Mouse (Mus musculus): ENCODE data around the gene Unc5cl. TPM values are rescaled to one million over a fixed set of nuclear protein-coding genes. Genes with fewer than 3 reads are reported as not detected.

Gene Unc5cl
- polyA plus RNA-seq, 1 experiment from 2014 or later: 0.68 TPM

DNA sequence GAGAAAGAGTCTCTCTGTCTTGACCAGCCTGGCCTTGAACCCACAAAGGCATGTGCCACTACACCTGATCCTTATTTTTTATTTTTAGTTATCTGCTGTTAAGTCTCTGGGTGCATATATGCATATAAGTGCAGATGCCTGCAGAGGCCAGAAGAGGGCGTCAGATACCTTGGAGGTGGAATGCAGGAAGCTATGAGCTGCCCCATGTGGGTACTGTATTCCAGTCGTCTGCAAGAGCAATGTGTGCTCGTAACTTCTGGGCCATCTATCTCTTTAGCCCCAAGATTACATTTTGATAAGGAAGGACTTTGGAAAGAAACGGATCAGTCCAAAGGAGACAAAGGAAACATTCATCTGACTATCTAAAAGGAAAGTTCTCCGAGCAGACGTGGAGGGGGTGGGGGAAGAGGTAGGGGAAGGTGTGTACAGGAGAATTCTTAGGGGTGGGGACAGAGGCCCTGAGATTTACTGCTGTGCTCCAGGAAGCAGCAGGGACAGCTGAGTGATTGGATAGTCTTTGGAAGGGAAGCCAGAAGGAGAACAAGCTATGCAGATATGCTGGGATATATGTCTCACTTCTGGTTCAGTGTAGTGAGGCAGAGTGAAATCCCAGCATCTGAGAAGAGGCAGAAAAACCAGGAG, 20.9 kb upstream of the Unc5cl start:
- peaks cover 11% of the 10 kb centered on the region; the same call in 1 of the 2 replicates for H3K4me1 ChIP-seq (ENCODE audit: insufficient read depth)
- 65% methylated on average over 6 of the region's 6 CpGs for WGBS (ENCODE audit: insufficient replicate concordance)

DNA sequence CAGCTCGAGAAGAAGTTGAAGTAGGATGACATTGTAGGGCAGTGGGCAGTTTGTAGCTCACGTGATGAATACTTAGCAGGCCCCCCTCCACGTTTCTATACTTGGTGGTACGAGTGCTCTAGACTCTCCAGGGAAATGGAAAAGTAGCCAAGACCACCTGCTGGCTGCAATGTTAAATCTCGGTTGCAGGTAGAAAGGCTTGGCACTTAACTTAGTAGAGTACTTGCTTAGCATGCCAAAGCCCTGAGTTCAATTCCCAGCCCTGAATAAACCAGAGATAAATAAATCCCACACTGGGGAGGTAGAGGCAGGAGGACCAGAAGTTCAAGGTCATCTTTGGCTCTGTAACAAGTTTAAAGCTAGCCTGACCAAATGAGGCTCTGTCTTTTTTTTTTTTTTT, 20.2 kb upstream of the Unc5cl start:
- WGBS (ENCODE audit: insufficient replicate concordance): 82% methylated on average over 5 of the region's 5 CpGs
- H3K27me3 ChIP-seq (ENCODE audit: insufficient read depth, low read length): no peaks in the 10 kb centered on the region
- H3K4me1 ChIP-seq (ENCODE audit: insufficient read depth): peaks cover 11% of the 10 kb centered on the region; the same call in 1 of the 2 replicates
- no peaks in the 10 kb centered on the region for H3K36me3 ChIP-seq (replicated peaks; ENCODE audit: insufficient read depth, low read length)
- DNase-seq: no peak
- H3K9ac ChIP-seq (replicated peaks): no peak overlapping the region
- H3K27ac ChIP-seq (ENCODE audit: low read depth): no peak overlapping the region
- no peak overlapping the region for H3K4me3 ChIP-seq (ENCODE audit: low read depth, low read length)
- no peaks in the 10 kb centered on the region for H3K9me3 ChIP-seq (ENCODE audit: low read length)
- no peak overlapping the region for H3K4me2 ChIP-seq (ENCODE audit: low read depth, low read length)
- ATAC-seq: no peak
- TF ChIP-seq CTCF (IDR thresholded peaks at IDR 0.05; ENCODE audit: low read depth) (no peak), EP300 (IDR thresholded peaks at IDR 0.05; ENCODE audit: low read depth) (no peak)

More for the DNA sequence above, 20.9 kb upstream of the Unc5cl start:
- DNase-seq (no peak), ATAC-seq (no peak)
- Histone ChIP-seq H3K27me3 (ENCODE audit: insufficient read depth, low read length) (no peaks in the 10 kb centered on the region), H3K4me2 (ENCODE audit: low read depth, low read length) (no peak overlapping the region), H3K36me3 (replicated peaks; ENCODE audit: insufficient read depth, low read length) (no peaks in the 10 kb centered on the region), H3K4me3 (ENCODE audit: low read depth, low read length) (no peak overlapping the region), H3K9ac (replicated peaks) (no peak overlapping the region), H3K9me3 (ENCODE audit: low read length) (no peaks in the 10 kb centered on the region), H3K27ac (ENCODE audit: low read depth) (no peak overlapping the region)
- TF ChIP-seq CTCF (IDR thresholded peaks at IDR 0.05; ENCODE audit: low read depth) (peak; percentile 57), EP300 (IDR thresholded peaks at IDR 0.05; ENCODE audit: low read depth) (no peak)

DNA sequence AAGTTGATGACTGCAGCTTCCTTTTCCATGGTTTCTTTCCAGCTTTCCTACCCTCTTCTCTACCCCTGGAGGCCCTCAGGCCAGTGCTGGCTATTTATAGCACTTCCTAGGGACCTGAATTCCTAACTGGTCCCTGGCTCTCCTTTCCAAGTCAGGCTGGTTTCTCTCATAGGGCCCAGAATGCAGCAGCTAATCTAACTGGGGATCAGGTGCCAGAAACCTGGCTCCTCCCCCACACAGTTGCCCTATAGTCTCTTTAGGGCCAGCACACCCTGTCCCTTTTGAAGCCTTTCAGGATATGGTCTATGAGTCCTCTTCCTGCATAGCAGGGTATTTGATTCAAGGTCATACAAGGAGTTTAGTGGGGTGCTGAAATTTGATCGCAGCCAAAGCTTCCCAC, 18.2 kb upstream of the Unc5cl start:
- no peak overlapping the region for H3K9ac ChIP-seq (replicated peaks)
- H3K4me3 ChIP-seq (ENCODE audit: low read depth, low read length): no peak overlapping the region
- DNase-seq: no peak
- no peaks in the 10 kb centered on the region for H3K9me3 ChIP-seq (ENCODE audit: low read length)
- H3K27me3 ChIP-seq (ENCODE audit: insufficient read depth, low read length): no peaks in the 10 kb centered on the region
- ATAC-seq: no peak
- TF ChIP-seq CTCF (IDR thresholded peaks at IDR 0.05; ENCODE audit: low read depth): no peak
- no peak for TF ChIP-seq EP300 (IDR thresholded peaks at IDR 0.05; ENCODE audit: low read depth)
- H3K4me2 ChIP-seq (ENCODE audit: low read depth, low read length): no peak overlapping the region
- 73% methylated on average over 1 of the region's 1 CpGs for WGBS (ENCODE audit: insufficient replicate concordance)
- no peak overlapping the region for H3K27ac ChIP-seq (ENCODE audit: low read depth)
- H3K36me3 ChIP-seq (replicated peaks; ENCODE audit: insufficient read depth, low read length): no peaks in the 10 kb centered on the region
- peaks cover 2% of the 10 kb centered on the region; the same call in 1 of the 2 replicates for H3K4me1 ChIP-seq (ENCODE audit: insufficient read depth)

DNA sequence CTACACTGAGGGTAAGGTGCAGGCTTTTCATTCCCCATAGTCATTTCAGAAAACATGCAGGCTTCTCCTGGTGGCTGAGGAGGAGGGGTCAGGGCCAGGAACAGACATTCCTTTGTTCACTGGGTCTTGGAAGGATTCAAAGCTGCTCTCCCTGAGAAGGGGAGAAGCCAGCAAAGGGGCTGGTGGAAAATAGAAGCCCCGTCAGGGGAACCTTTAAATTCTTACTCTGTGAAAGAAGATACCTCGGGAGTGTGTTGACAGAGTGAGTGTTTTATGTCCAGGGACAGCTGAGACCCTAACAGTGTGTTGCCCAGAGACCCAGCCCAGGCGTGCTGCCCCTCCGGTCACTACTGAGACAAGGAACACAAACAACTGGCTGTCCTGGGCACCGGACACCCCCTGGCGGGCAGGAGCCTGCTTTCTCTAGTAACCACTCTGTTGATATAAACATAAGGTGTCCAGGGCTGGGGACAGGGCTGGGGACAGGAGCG, 17.2 kb upstream of the Unc5cl start:
- no peak overlapping the region for H3K27ac ChIP-seq (ENCODE audit: low read depth)
- no peak for DNase-seq
- no peaks in the 10 kb centered on the region for H3K27me3 ChIP-seq (ENCODE audit: insufficient read depth, low read length)

DNA sequence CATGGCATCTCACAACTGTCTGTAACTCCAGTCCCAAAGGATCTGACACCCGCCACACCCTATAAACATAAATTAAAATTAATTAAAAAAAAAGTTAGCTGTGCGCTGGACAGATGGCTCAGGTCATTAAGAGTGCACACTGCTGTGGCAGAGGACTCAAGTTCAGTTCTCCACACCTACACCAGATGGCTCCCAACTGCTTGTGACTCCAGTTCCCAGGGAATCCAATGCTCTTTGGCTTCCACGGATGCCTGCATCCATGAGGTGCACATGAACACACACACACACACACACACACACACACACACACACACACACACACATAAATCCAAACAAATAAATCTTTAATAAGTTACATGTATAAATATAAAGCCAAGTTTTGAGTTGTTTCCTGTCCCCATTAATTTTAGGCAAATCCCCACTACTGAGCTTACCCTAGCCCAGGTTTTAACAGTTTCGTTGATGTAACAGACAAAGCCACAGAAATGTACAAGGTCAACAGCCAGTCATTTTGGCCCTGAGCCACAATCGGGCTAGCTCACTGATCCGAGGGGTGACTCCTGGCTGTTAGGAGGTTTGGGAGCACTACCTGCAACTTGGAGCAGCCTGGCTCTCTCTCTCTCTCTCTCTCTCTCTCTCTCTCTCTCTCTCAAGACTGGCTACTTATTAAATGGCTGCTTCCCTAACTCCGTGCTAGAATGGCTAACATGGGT, 11.8 kb upstream of the Unc5cl start:
- Histone ChIP-seq H3K27me3 (ENCODE audit: insufficient read depth, low read length) (no peaks in the 10 kb centered on the region), H3K9me3 (ENCODE audit: low read length) (no peaks in the 10 kb centered on the region), H3K4me3 (ENCODE audit: low read depth, low read length) (no peak overlapping the region), H3K9ac (replicated peaks) (no peak overlapping the region), H3K27ac (ENCODE audit: low read depth) (no peak overlapping the region), H3K4me2 (ENCODE audit: low read depth, low read length) (no peak overlapping the region), H3K4me1 (ENCODE audit: insufficient read depth) (peaks cover 9% of the 10 kb centered on the region), H3K36me3 (replicated peaks; ENCODE audit: insufficient read depth, low read length) (no peaks in the 10 kb centered on the region)
- ATAC-seq (no peak), DNase-seq (no peak)
- TF ChIP-seq CTCF (IDR thresholded peaks at IDR 0.05; ENCODE audit: low read depth) (peak; percentile 28; the same call in 1 of the 2 replicates), EP300 (IDR thresholded peaks at IDR 0.05; ENCODE audit: low read depth) (no peak)
- WGBS (ENCODE audit: insufficient replicate concordance): 74% methylated on average over 7 of the region's 7 CpGs

More for the DNA sequence above, 17.2 kb upstream of the Unc5cl start:
- TF ChIP-seq CTCF (IDR thresholded peaks at IDR 0.05; ENCODE audit: low read depth) (no peak), EP300 (IDR thresholded peaks at IDR 0.05; ENCODE audit: low read depth) (no peak)
- H3K4me2 ChIP-seq (ENCODE audit: low read depth, low read length): no peak overlapping the region
- no peaks in the 10 kb centered on the region for H3K4me1 ChIP-seq (ENCODE audit: insufficient read depth)
- no peak overlapping the region for H3K9ac ChIP-seq (replicated peaks)
- WGBS (ENCODE audit: insufficient replicate concordance): 61% methylated on average over 7 of the region's 7 CpGs
- no peak for ATAC-seq
- H3K4me3 ChIP-seq (ENCODE audit: low read depth, low read length): no peak overlapping the region
- H3K36me3 ChIP-seq (replicated peaks; ENCODE audit: insufficient read depth, low read length): no peaks in the 10 kb centered on the region
- H3K9me3 ChIP-seq (ENCODE audit: low read length): no peaks in the 10 kb centered on the region

DNA sequence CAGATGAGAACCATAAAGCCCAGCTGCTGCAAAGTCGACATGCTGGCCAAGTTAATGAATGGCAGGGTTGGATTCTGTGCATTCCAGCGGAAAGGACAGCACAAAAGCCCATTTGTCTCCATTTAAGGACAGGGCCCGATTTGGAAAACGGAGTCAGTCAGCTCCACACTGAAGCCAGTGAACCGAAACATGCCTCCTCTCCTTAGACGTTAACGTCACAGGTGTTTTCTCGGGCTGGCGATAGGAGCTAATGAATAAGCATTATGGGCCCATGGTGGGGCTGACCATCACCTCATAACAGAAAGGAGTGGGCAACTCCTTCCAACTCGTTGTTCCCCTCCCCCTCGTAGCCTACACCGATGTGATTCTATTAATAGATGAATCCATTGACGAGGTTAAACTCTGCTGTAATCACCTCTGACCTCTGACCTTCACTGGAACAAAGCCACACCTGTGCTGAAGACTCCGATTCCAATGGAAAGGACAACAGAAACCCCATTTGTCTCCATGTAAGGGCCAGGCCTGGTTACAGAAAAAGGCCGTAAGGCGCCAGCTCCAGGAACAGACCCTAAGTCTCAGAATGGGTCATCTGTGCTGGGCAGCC, 11.1 kb upstream of the Unc5cl start:
- no peaks in the 10 kb centered on the region for H3K27me3 ChIP-seq (ENCODE audit: insufficient read depth, low read length)
- no peaks in the 10 kb centered on the region for H3K9me3 ChIP-seq (ENCODE audit: low read length)
- ATAC-seq: no peak
- no peak overlapping the region for H3K4me3 ChIP-seq (ENCODE audit: low read depth, low read length)
- peaks cover 17% of the 10 kb centered on the region for H3K4me1 ChIP-seq (ENCODE audit: insufficient read depth)
- 81% methylated on average over 16 of the region's 16 CpGs for WGBS (ENCODE audit: insufficient replicate concordance)
- H3K4me2 ChIP-seq (ENCODE audit: low read depth, low read length): no peak overlapping the region
- H3K36me3 ChIP-seq (replicated peaks; ENCODE audit: insufficient read depth, low read length): no peaks in the 10 kb centered on the region
- TF ChIP-seq EP300 (IDR thresholded peaks at IDR 0.05; ENCODE audit: low read depth) (no peak), CTCF (IDR thresholded peaks at IDR 0.05; ENCODE audit: low read depth) (no peak)
- DNase-seq: no peak
- no peak overlapping the region for H3K9ac ChIP-seq (replicated peaks)
- H3K27ac ChIP-seq (ENCODE audit: low read depth): no peak overlapping the region
